Mouse (Mus musculus) midbrain, embryonic 11.5 days (tissue): ENCODE data around the gene Htatip2. TPM values are rescaled to one million over a fixed set of nuclear protein-coding genes. Genes with fewer than 3 reads are reported as not detected.

Experiments
- ATAC-seq: fragments of 200-750 bp; cut with Nextera tagmentation; 2 replicates; pipeline ENCODE4 v1.8.0; 2017; ENCODE audit warnings: moderate TSS enrichment, moderate library complexity; ENCODE audit not compliant: low FRiP score
- DNase-seq: peaks from one replicate; pipeline ENCODE4 v3.0.0; 2015; ENCODE audit warnings: low spot score; ENCODE audit errors: missing footprints
- H3K27ac ChIP-seq: fragments of 300-500 bp; sonication (generic); 2 replicates; pipeline ENCODE4 v1.5.1; 2014; ENCODE audit warnings: low read depth, low read length
- H3K27me3 ChIP-seq: fragments of 300-500 bp; sonication (generic); 2 replicates; pipeline ENCODE4 v1.6.1; 2014; ENCODE audit warnings: mild to moderate bottlenecking, low read length, moderate library complexity, mixed read lengths; ENCODE audit not compliant: control insufficient read depth, insufficient read depth
- H3K36me3 ChIP-seq: fragments of 300-500 bp; sonication (generic); 2 replicates; pipeline ENCODE4 v1.6.1; 2014; ENCODE audit warnings: mild to moderate bottlenecking, low read length, moderate library complexity, mixed read lengths; ENCODE audit not compliant: control insufficient read depth, insufficient read depth
- H3K4me1 ChIP-seq: fragments of 300-500 bp; sonication (generic); 2 replicates; pipeline ENCODE4 v1.6.1; 2014; ENCODE audit warnings: low read length; ENCODE audit not compliant: control insufficient read depth, insufficient read depth
- H3K4me2 ChIP-seq: fragments of 300-500 bp; sonication (generic); 2 replicates; pipeline ENCODE4 v1.6.1; 2014; ENCODE audit warnings: mild to moderate bottlenecking, moderate library complexity
- H3K4me3 ChIP-seq: fragments of 300-500 bp; sonication (generic); 2 replicates; pipeline ENCODE4 v1.5.1; 2014; ENCODE audit warnings: low read depth, low read length
- H3K9ac ChIP-seq: fragments of 300-500 bp; sonication (generic); 2 replicates; pipeline ENCODE4 v1.6.1; 2014; ENCODE audit warnings: low read length
- H3K9me3 ChIP-seq: fragments of 300-500 bp; sonication (generic); 2 replicates; pipeline ENCODE4 v1.6.1; 2016; ENCODE audit warnings: low read length; ENCODE audit not compliant: control insufficient read depth
- WGBS: fragments of 180-500 bp; shearing (Covaris S2); extraction: QIAGEN DNeasy Blood & Tissue Kit; methylation state at CpG from one replicate; pipeline ENCODE4 v1.1.7; 2014; 5-methylcytosine and 5-hydroxymethylcytosine counted together
- polyA plus RNA-seq: library from polyadenylated mRNA; unstranded; fragments of >200 nt; fragmentation: Nextera tagmentation; extraction: Ambion mirVana; gene quantifications from 2 replicates; pipeline ENCODE4 v1.2.1, GENCODE M21; 2014

The Htatip2 gene
- polyA plus RNA-seq, 1 experiment from 2014 or later, result 11.1 TPM

DNA sequence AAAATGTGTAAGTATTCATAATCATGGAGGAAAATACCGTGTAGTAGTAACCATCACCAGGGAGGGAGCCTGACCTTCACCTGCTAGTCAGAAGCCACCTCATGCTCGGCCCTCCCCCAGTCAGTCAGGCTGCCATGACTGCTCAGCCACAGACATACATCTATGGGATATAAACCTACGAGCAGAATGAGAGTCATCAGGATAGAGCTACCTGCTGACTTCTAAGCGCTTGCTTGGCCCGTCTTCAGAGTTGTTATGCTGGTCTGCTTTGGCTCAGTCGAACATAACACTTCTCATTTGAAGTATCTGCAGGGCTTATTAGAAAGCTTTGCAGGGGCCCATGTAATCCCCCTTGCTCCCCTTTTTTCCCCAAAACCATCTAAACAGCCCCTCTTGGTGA is 44.6 kb downstream of the Htatip2 start:
- no peak overlapping the region for H3K4me3 ChIP-seq
- H3K36me3 ChIP-seq, result peaks cover 4% of the 10 kb centered on the region; the same call in 1 of the 2 replicates
- no peaks in the 10 kb centered on the region for H3K4me1 ChIP-seq
- no peak overlapping the region for H3K27ac ChIP-seq
- ATAC-seq, result no peak
- DNase-seq, result peak; percentile 49
- H3K9ac ChIP-seq, result no peak overlapping the region
- no peaks in the 10 kb centered on the region for H3K27me3 ChIP-seq
- H3K9me3 ChIP-seq, result no peaks in the 10 kb centered on the region
- H3K4me2 ChIP-seq, result no peak overlapping the region
- 88% methylated on average over 6 of the region's 6 CpGs for WGBS

DNA sequence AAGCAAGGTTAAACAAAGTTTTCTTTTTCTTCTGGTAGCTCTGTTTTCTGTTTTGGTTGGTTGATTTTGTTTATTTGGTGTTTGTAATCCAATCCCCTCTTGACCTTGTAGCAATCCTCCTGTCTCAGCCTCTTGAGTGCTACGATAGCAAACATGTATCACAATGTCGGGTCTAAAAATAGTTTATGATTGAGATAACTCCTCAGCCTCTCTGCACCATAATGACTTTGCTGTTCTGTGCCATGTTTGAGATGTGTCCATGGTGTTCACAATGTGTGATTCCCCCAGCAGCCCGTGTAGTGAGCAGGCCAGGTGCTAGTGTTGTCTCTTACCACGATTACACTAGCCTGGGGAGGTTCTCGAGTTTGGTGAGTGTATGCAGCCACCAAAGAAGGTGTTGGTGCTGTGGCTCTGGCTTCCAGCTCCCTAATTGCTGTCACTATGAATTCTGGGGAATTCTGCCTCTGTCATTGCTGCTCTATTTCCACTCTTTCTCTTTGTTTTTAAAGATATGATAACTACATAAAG is 45.8 kb downstream of the Htatip2 start:
- DNase-seq (no peak), ATAC-seq (no peak)
- WGBS, result 85% methylated on average over 5 of the region's 5 CpGs
- Histone ChIP-seq H3K9me3 (no peaks in the 10 kb centered on the region), H3K4me2 (no peak overlapping the region), H3K36me3 (peaks cover 4% of the 10 kb centered on the region; the same call in 1 of the 2 replicates), H3K27me3 (no peaks in the 10 kb centered on the region), H3K9ac (no peak overlapping the region), H3K27ac (no peak overlapping the region), H3K4me1 (no peaks in the 10 kb centered on the region), H3K4me3 (no peak overlapping the region)

DNA sequence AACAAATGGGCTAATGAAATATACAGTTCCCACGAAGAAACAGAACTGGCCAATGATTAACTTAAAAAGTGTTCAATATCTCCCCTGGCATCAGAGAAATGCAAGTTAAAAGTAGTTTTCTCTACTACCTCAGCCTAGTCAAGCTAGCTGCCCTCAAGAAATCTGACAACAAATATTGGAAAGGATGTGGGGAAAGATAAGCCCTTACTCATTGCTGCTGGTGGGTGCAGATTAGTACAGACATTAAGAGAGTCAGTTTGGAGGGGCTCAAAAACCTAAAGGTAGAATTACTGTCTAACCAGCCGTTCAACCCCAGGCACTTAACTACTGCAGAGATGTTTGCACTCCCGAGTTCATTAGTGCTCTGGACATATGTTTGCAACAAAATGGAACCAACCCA is 46.7 kb downstream of the Htatip2 start:
- Histone ChIP-seq H3K9ac (no peak overlapping the region), H3K4me3 (no peak overlapping the region), H3K27ac (no peak overlapping the region), H3K4me1 (no peaks in the 10 kb centered on the region), H3K9me3 (no peaks in the 10 kb centered on the region), H3K27me3 (no peaks in the 10 kb centered on the region), H3K4me2 (no peak overlapping the region), H3K36me3 (peaks cover 4% of the 10 kb centered on the region; the same call in 1 of the 2 replicates)
- ATAC-seq, result no peak
- 87% methylated on average over 3 of the region's 3 CpGs for WGBS
- peak; percentile 14 for DNase-seq

- Histone ChIP-seq H3K4me1 (no peaks in the 10 kb centered on the region), H3K9me3 (no peaks in the 10 kb centered on the region), H3K4me3 (no peak overlapping the region), H3K27me3 (no peaks in the 10 kb centered on the region), H3K4me2 (no peak overlapping the region), H3K9ac (no peak overlapping the region), H3K27ac (no peak overlapping the region), H3K36me3 (peaks cover 4% of the 10 kb centered on the region; the same call in 1 of the 2 replicates)
- ATAC-seq, result no peak
- no peak for DNase-seq
- WGBS, result 88% methylated on average over 9 of the region's 9 CpGs
These were observed 48.3 kb downstream of the Htatip2 start for GRCm38 (mm10) chr7:49807093-49807682.

GRCm38 (mm10) chr7:49807846-49808622 is 49.1 kb downstream of the Htatip2 start:
- peaks cover 4% of the 10 kb centered on the region; the same call in 1 of the 2 replicates for H3K36me3 ChIP-seq
- DNase-seq (no peak), ATAC-seq (no peak)

GRCm38 (mm10) chr7:49809100-49809499 is 50.2 kb downstream of the Htatip2 start:
- Histone ChIP-seq H3K4me2 (no peak overlapping the region), H3K4me1 (no peaks in the 10 kb centered on the region), H3K4me3 (no peak overlapping the region), H3K9me3 (no peaks in the 10 kb centered on the region), H3K27me3 (no peaks in the 10 kb centered on the region), H3K9ac (no peak overlapping the region), H3K27ac (no peak overlapping the region), H3K36me3 (peaks cover 4% of the 10 kb centered on the region; the same call in 1 of the 2 replicates)
- DNase-seq, result no peak
- no peak for ATAC-seq
- WGBS, result 90% methylated on average over 6 of the region's 6 CpGs

More at GRCm38 (mm10) chr7:49807846-49808622, 49.1 kb downstream of the Htatip2 start:
- H3K27ac ChIP-seq, result no peak overlapping the region
- no peak overlapping the region for H3K9ac ChIP-seq
- H3K4me3 ChIP-seq, result no peak overlapping the region
- H3K27me3 ChIP-seq, result no peaks in the 10 kb centered on the region
- 91% methylated on average over 17 of the region's 17 CpGs for WGBS
- no peaks in the 10 kb centered on the region for H3K4me1 ChIP-seq
- H3K9me3 ChIP-seq, result no peaks in the 10 kb centered on the region
- H3K4me2 ChIP-seq, result no peak overlapping the region

GRCm38 (mm10) chr7:49809562-49809961 is 50.6 kb downstream of the Htatip2 start:
- H3K4me2 ChIP-seq, result no peak overlapping the region
- no peaks in the 10 kb centered on the region for H3K27me3 ChIP-seq
- no peak overlapping the region for H3K9ac ChIP-seq
- DNase-seq (no peak), ATAC-seq (no peak)
- no peaks in the 10 kb centered on the region for H3K4me1 ChIP-seq
- no peak overlapping the region for H3K27ac ChIP-seq
- peaks cover 4% of the 10 kb centered on the region; the same call in 1 of the 2 replicates for H3K36me3 ChIP-seq
- H3K4me3 ChIP-seq, result no peak overlapping the region
- WGBS, result 74% methylated on average over 3 of the region's 3 CpGs
- no peaks in the 10 kb centered on the region for H3K9me3 ChIP-seq

- DNase-seq, result no peak
- Histone ChIP-seq H3K27me3 (no peaks in the 10 kb centered on the region), H3K4me3 (no peak overlapping the region), H3K36me3 (peaks cover 4% of the 10 kb centered on the region; the same call in 1 of the 2 replicates), H3K4me1 (no peaks in the 10 kb centered on the region), H3K4me2 (no peak overlapping the region), H3K27ac (no peak overlapping the region), H3K9me3 (no peaks in the 10 kb centered on the region), H3K9ac (no peak overlapping the region)
- ATAC-seq, result no peak
- 63% methylated on average over 4 of the region's 4 CpGs for WGBS
These were observed 52.4 kb downstream of the Htatip2 start for GRCm38 (mm10) chr7:49811346-49811745.

DNA sequence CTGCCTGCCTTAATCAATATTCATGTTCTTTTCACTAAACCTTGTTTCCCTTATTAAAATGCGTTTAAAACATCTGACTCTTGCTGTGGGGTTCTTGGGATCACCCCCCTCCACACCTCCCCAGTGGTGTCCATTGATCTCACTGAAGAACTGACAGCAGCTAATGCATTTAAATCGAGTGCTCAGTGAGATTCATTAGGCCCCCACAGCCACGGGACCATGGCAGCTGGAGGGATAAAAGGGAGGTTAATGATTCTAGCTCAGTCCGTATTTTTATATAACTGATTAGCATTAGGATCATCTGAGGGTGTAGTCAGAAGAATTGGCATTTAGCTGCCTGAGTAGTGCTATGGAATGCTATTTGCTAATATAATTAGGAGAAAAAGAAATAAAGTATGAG is 60.5 kb downstream of the Htatip2 start:
- Histone ChIP-seq H3K27ac (no peak overlapping the region), H3K4me1 (0 out of 2 replicates have a peak, but pooled peaks cover 10% of the 10 kb centered on the region), H3K9me3 (no peaks in the 10 kb centered on the region), H3K4me2 (no peak overlapping the region), H3K36me3 (no peaks in the 10 kb centered on the region; the same call in 1 of the 2 replicates), H3K9ac (no peak overlapping the region), H3K27me3 (no peaks in the 10 kb centered on the region), H3K4me3 (no peak overlapping the region)
- peak; percentile 72; the same call in 1 of the 2 replicates for ATAC-seq
- peak; percentile 86 for DNase-seq
- 35% methylated on average over 4 of the region's 4 CpGs for WGBS
